Mouse (Mus musculus) B cell, adult 2 months (primary cell): ENCODE results near the gene H2-D1.
"Not testable (repeated sequence)": the region's sequence is repeated elsewhere in the genome, so short reads cannot be mapped to it uniquely, and the experiment has no call there.

Experiments
- DNase-seq, 2 experiments: peaks; one replicate each; pipeline ENCODE4 v3.0.0; 2022

Gene H2-D1

GRCm38 (mm10) chr17:35262664-35263522 is at the start of gene H2-D1:
Gene H2-D1, plus strand, starts transcription at chr17:35262730.
- peak; percentile 100 for DNase-seq

DNA sequence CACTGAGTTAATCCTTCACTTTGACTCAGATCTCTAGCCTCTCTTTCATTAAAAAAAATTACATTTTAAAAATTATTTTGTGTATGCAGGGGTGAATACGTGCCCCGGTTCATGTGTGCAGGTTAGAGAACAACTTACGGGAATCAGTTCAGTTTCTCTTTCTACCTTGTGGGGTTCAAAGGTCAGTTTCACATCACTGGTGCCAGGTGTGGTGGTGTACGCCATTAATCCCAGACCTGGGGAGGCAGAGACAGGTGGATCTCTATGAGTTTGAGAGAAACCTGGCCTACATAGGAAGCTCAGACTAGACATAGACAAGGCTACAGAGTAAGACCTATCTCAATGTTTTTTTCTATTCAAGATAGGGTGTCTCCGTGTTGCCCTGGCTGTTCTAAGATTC is 49.5 kb upstream of the H2-D1 start:
- no peak for DNase-seq

- peak; percentile 84 to 87 for DNase-seq
Measured at GRCm38 (mm10) chr17:35218516-35219193, 43.9 kb upstream of the H2-D1 start.

DNA sequence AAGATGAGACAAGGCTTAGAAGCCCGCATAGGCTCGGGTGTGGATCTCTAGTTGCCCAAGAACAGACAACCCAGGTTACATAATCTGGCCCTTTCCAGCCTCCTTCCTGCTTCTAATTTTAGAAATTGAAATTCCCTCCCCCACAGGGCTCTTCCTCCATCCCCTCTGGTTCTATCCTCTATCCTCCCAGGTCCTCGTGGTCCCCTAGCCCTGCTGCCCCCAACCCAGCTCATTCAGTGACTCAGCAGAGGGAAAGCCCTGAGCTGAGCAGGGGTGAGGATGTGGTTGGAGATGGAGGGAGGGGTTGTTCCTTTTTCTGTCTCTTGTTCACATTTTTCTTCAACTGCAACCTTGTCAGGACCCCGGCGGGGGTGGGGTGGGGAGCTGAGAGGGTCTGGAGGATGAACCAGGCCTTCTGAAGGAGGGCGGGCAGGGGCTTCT is 42.9 kb upstream of the H2-D1 start:
- peak; percentile 73 to 75 for DNase-seq

DNA sequence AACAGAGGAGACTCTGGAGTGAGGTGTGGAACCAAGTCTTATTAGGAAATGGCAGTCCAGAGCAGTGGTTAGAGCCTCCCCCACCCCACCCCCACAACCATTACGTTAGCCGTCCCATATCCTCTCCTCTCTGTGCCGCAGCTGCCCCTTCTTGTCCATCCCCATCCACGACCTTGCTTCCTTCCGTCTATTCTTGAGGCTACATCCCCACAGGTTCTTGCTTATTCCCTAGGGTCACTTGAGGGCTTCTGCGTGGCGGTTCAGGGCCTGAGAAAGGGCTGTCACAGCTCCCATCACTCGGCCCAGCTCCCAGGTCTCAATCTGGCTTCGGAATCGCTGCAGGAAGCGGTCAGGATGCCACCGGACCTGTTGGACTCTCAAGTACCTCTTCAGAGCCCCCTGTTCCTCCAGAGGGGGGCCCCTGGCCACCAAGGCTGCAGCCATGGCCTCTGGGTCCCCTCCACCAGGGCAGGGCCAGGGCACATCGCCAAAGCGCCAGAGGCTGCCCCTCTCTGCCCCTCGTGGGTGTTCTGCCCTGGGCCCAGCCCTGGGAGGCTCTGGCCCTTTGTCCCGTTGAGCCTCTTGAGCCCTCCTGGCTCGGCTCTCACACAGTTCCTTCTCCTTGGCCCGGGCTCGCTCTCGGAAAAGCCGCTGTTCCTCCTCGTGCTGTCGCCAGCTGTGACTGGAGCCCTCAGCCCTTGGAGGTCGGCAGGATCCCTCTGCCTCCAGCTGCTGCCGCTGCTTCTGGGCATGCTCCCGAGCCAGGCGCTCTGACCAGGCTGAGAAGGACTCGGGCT is 42.2 kb upstream of the H2-D1 start, which contains the start of gene Gm16181:
Gene Gm16181 (plus strand): TSS at position 679 of the 797 bp plus-strand sequence.
- DNase-seq = no peak

- DNase-seq = no peak
Measured at GRCm38 (mm10) chr17:35222299-35222698, 40.2 kb upstream of the H2-D1 start.

GRCm38 (mm10) chr17:35224641-35225040 is 37.9 kb upstream of the H2-D1 start:
- DNase-seq = peak; percentile 47 to 53

- DNase-seq = no peak
Measured at GRCm38 (mm10) chr17:35225456-35225855, 37.1 kb upstream of the H2-D1 start.

DNA sequence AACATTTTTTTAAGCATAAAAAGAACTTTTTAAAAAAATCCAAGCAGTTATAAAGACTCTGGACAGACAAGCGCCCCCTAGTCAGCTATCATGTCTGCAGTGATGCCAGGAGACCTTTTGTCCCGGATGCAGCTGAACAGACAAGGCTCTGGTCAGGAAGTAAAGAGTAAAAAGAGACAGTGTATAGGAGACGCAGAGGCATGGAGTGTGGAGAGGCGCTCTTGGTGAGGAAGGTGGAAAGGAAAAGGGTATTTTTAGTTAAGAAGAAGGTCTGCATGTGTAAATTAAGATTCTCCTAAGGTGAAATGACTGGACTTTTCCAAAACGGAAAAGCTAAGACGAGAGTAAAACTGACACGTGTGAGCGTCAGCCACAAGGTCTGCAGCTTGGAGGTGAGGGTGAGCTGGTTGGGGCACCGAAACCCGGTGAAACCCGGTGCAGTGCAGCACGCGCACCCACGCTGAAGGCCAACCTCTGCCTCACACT is 35.9 kb upstream of the H2-D1 start:
- no peak for DNase-seq

- no peak for DNase-seq
Measured at GRCm38 (mm10) chr17:35231022-35231421, 31.5 kb upstream of the H2-D1 start.

DNA sequence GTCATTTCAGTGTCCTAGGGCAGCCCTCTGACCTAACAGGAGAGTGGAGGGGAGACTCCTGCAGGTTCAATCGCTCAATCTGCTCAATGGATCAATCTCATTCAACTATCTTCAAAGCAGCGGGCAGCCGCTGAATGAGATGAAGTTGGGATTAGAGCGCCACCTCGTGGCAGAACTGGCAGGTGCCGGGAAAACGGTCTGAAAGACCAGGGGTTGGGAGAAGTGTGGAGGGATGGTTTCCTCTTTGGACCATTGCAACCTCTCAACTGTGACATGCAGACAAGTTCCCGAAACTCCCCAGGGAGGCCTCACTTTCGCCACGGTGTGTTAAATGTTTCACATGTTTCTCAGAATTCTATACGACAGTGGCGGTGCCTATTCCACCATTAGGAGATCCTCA is 30.5 kb upstream of the H2-D1 start:
- peak; percentile 92 to 93 for DNase-seq

DNA sequence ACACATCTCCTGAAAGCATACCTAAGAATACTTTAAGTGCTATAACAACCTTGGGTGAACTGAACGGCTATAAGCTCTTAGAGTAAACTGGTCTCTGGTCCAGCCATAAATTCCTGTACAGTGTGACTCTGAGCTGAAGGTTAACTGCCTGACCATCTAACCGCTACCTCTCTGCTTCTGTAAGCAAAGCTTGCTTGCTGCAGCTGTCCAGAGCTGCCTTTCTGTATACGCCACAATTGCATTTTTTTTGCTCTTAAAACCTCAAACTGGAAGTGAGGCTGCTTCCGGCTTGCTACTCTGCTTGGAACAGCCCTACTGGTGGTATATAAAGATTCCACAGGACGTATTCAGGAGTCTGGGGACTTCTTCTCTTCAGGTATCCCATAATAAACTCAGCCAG is 29.9 kb upstream of the H2-D1 start:
- DNase-seq = peak; percentile 37 to 39

DNA sequence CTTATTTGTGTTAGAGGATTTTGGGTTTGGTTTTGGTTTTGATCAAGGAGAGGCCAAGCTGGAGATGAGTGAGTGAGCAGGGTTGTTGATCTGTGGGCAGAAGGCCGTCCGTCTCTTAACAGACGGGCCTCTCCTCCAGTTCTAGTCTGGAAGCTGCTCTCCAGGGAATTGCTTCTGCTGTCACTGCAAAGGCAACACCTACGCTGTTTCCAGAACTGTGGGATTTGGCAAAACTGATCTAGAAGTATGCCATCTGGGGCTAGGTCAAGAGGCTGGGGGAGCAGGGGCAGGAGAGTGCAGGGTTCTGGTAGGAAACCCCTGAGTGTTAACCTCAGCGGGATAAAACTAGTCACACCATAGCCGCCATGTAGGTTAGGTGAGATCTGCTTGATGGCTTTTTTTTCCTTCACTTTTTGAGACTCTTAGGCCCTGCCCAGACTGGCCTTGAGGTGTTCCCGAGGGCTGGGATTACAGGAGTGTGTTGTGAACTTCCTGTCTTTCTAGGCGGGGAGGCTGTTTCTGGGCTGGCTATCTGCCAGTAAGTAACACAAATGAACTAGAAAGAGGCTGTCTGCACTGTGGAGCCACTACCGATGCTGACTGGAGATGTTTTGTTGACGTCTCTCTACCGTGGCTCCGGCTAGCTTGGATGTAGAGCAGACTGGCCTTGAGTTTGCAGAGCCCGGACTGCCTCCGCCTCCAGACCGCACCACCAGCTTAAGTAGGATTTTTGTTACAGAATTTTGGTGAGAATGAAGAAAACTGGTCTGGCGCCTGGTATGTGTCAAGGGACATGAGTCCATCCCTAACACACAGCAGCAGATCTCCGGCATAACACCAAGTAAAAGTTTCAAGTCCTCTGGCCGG is 29.2 kb upstream of the H2-D1 start, which contains the start of gene Atp6v1g2:
Gene Atp6v1g2 (plus strand): TSS at position 547 of the 867 bp plus-strand sequence.
- no peak for DNase-seq

GRCm38 (mm10) chr17:35234090-35234489 is 28.4 kb upstream of the H2-D1 start:
- DNase-seq = not testable (repeated sequence)

GRCm38 (mm10) chr17:35234903-35235302 is 27.6 kb upstream of the H2-D1 start:
- peak in 1 of 2 experiments; percentile 40 for DNase-seq

DNA sequence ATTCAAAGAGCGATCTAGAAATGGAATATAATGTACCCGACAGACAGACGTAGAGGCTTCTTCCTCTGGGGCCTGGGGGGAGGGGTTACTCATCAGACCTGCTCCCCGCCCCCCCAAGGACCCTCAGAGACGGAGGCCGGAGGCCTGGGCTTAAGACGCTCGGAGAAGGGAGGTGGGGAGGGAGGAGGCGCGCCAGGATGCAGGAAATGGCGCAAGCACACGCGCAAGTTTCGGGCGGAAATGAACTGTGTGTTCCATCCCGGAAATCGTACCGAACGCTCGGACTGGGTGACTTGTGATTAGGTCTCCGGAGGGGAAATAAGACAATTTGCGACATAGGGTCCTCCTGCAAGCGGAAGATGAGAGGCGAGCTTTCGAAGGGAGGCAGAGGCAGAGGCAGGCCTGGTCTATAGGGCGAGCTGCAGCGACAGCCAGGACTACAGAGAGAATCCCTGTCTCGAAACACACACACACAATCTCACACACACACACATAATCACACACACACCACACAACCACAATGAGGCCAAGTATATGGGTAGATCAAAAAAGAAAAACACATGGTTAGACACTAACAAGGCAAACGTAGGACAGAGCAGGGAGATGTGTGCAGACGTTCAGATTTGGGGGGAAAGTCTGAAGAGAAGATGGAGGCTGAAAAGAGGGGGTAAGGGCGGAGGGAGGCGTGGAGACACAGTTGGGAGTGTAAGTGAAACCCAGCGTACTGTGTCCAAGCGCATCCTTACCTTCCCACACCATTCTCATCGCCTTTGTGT is 26.7 kb upstream of the H2-D1 start, which contains the start of gene Nfkbil1:
Gene Nfkbil1 (minus strand): TSS at position 179 of the 776 bp plus-strand sequence.
- DNase-seq = peak; percentile 85 to 87

DNA sequence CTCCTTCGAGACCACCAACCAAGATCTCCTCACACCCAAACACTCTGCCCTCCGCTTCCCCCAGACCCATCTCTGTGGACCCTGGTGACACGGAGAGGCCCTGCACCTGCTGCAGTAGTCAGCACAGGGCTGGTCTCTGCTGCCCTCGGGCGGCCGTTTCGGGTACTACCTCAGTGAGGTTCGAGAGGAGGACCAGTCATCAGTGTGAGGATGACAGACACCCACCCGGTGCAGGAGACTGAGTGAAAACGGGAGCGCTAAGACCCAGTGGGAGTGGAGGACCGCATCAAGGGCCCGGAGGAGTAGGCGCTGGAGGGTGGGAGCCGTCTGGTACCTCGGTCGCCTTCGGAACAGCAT is 26.2 kb upstream of the H2-D1 start:
- peak; percentile 99 to 100 for DNase-seq

DNA sequence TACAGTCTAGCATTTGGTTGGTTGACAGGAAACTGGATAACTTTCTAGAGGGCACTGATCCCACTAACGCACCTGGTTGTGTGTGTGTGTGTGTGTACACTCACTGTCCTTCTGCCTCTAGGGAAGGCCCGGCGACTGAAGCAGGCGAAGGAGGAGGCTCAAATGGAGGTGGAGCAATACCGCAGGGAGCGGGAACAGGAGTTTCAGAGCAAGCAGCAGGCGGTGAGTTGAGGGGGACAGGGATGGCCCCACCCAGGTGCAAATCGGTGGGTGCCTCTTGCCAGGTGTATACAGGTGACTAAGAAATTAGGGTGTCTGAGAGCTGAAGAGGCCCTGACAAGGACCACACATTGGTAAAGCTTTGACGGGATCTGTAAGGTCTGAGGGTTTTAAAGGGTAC is 25.5 kb upstream of the H2-D1 start:
- no peak for DNase-seq

DNA sequence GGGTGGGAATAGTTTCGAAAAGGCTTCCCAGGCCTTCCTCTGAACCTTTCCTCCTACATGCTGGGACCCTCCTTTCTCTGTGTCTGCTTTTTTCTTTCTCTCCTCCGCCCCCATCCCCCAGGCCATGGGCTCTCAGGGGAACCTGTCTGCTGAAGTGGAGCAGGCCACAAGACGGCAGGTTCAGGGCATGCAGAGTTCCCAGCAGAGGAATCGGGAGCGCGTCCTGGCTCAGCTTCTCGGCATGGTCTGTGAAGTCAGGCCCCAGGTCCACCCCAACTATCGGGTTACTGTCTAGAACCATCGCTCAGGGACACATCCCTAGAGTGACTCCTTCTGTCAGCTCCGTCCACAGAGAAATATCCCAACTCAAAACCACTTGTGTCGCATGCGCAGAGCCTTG is 25.0 kb upstream of the H2-D1 start:
- no peak for DNase-seq

GRCm38 (mm10) chr17:35239700-35240099 is 22.8 kb upstream of the H2-D1 start:
- no peak for DNase-seq
